8 mouse cellular contexts compared by ENCODE assay signal in genomic region chr10:42862102-42862740, GRCm38 (mm10). TPM values are rescaled to one million over a fixed set of nuclear protein-coding genes. Genes with fewer than 3 reads are reported as not detected.
DNase-seq lines count a peak whose midpoint lies in the region; ATAC-seq and TF ChIP-seq lines count a peak whose summit lies in the region.

No protein-coding gene starts in this region.

- 54% methylated on average over 13 of the region's 13 CpGs for WGBS in heart, embryonic 15.5 days
- 33% methylated on average over 13 of the region's 13 CpGs for WGBS in limb, embryonic 12.5 days
- WGBS in midbrain, postnatal 0 days = 56% methylated on average over 13 of the region's 13 CpGs

- no peak for TF ChIP-seq CTCF in midbrain, postnatal 0 days (IDR thresholded peaks at IDR 0.05)

- peak overlapping the region; percentile 3; the same call in 1 of the 2 replicates for H3K9ac ChIP-seq in heart, embryonic 15.5 days
- H3K9ac ChIP-seq in limb, embryonic 12.5 days (replicated peaks) = no peak overlapping the region
- H3K9ac ChIP-seq in midbrain, postnatal 0 days (replicated peaks; ENCODE audit: low read length, poor library complexity, severe bottlenecking) = no peak overlapping the region

- H3K4me1 ChIP-seq in heart, embryonic 15.5 days (replicated peaks) = peaks cover 17% of the 10 kb centered on the region; the same call in 1 of the 2 replicates
- peaks cover 48% of the 10 kb centered on the region for H3K4me1 ChIP-seq in limb, embryonic 12.5 days (replicated peaks)
- H3K4me1 ChIP-seq in midbrain, postnatal 0 days (ENCODE audit: insufficient read depth, low read length) = peaks cover 9% of the 10 kb centered on the region

- no peaks in the 10 kb centered on the region for H3K27me3 ChIP-seq in heart, embryonic 15.5 days
- H3K27me3 ChIP-seq in limb, embryonic 12.5 days = no peaks in the 10 kb centered on the region
- no peaks in the 10 kb centered on the region for H3K27me3 ChIP-seq in midbrain, postnatal 0 days (ENCODE audit: insufficient read depth, low read length)

- peak overlapping the region; percentile 41 for H3K4me2 ChIP-seq in heart, embryonic 15.5 days
- peak overlapping the region; percentile 45 for H3K4me2 ChIP-seq in limb, embryonic 12.5 days
- H3K4me2 ChIP-seq in midbrain, postnatal 0 days (ENCODE audit: low read depth, low read length, poor library complexity, severe bottlenecking) = peak overlapping the region; percentile 65

- peak; percentile 72 to 93 for DNase-seq in adrenal gland, adult (ENCODE audit: inconsistent age in 2 of 2, low spot score in 1 of 2)
- DNase-seq in adrenal gland, postnatal 4 days (ENCODE audit: low spot score in 2 of 2) = no peak
- DNase-seq in midbrain, postnatal 0 days (ENCODE audit: low spot score) = no peak
- peak; percentile 70 for DNase-seq in thymus, postnatal 25 days
- no peak for DNase-seq in layer of hippocampus, adult 9-11 months

- H3K4me3 ChIP-seq in heart, embryonic 15.5 days = 0 out of 2 replicates have a peak overlapping the region, but pooled peaks have one; percentile 5
- H3K4me3 ChIP-seq in limb, embryonic 12.5 days (replicated peaks) = no peak overlapping the region
- peak overlapping the region; percentile 24; the same call in 1 of the 2 replicates for H3K4me3 ChIP-seq in midbrain, postnatal 0 days (ENCODE audit: low read depth, low read length)

- H3K36me3 ChIP-seq in heart, embryonic 15.5 days = no peaks in the 10 kb centered on the region
- no peaks in the 10 kb centered on the region for H3K36me3 ChIP-seq in limb, embryonic 12.5 days
- no peaks in the 10 kb centered on the region for H3K36me3 ChIP-seq in midbrain, postnatal 0 days (ENCODE audit: insufficient read depth, low read length)

- ATAC-seq in CD4-positive, CD25-positive, alpha-beta regulatory T cell, adult 4 months = peak; percentile 66
- no peak for ATAC-seq in heart, embryonic 15.5 days (replicated peaks; ENCODE audit: insufficient number of reproducible peaks, insufficient read depth, low FRiP score, low read depth)
- ATAC-seq in limb, embryonic 12.5 days (ENCODE audit: insufficient number of reproducible peaks, insufficient read depth, low FRiP score, low TSS enrichment, low read depth) = no peak
- no peak for ATAC-seq in midbrain, postnatal 0 days (ENCODE audit: low FRiP score)

- no peak overlapping the region for H3K27ac ChIP-seq in heart, embryonic 15.5 days
- H3K27ac ChIP-seq in limb, embryonic 12.5 days = no peak overlapping the region
- no peak overlapping the region for H3K27ac ChIP-seq in midbrain, postnatal 0 days (ENCODE audit: low read depth, low read length)

- H3K9me3 ChIP-seq in heart, embryonic 15.5 days (replicated peaks) = no peaks in the 10 kb centered on the region
- H3K9me3 ChIP-seq in limb, embryonic 12.5 days = no peaks in the 10 kb centered on the region
- no peaks in the 10 kb centered on the region for H3K9me3 ChIP-seq in midbrain, postnatal 0 days (ENCODE audit: low read length)

RNA-seq across cellular contexts. Expression of gene Scml4, which starts 2.1 kb away (rescaled TPM):
- total RNA-seq in adrenal gland, postnatal 4 days (2021) = 1 to 10 TPM; 6.1 to 6.4 TPM
- polyA plus RNA-seq in CD4-positive, CD25-positive, alpha-beta regulatory T cell, adult 4 months (2017; shearing (Covaris generic)) = 10 to 100 TPM; 56.6 to 87.8 TPM
- 0.66 and 1.6 TPM in 2 replicates for polyA plus RNA-seq in heart, embryonic 15.5 days (2015; fragmentation: Nextera tagmentation; extraction: Ambion mirVana)
- 0.33 and 0.89 TPM in 2 replicates for polyA plus RNA-seq in limb, embryonic 12.5 days (2016; fragmentation: Nextera tagmentation; extraction: Ambion mirVana)
- 53.8 and 57.1 TPM in 2 replicates for total RNA-seq in midbrain, postnatal 0 days (2014; rRNA removed)
- polyA plus RNA-seq in midbrain, postnatal 0 days (2015; fragmentation: Nextera tagmentation; extraction: Ambion mirVana) = 11.4 and 12.9 TPM in 2 replicates

Comparison
In these comparisons a context has a peak if more than half of its experiments do, and no peak if none do; other contexts are left out.
1. DNase-seq: peak in adrenal gland, adult (2 of 2) and thymus, postnatal 25 days (single experiment); none in adrenal gland, postnatal 4 days (0 of 2), midbrain, postnatal 0 days (single experiment) and layer of hippocampus, adult 9-11 months (single experiment).
2. Peak in every context shown above with its lines, with median percentiles within 50 percentile points of each other: H3K4me2 ChIP-seq.